Mouse (Mus musculus) hindbrain, embryonic 11.5 days (tissue): Measurements from ENCODE around the gene Plscr5. TPM values are rescaled to one million over a fixed set of nuclear protein-coding genes. Genes with fewer than 3 reads are reported as not detected.

Experiments used
- ATAC-seq: fragments of 200-750 bp; cut with Nextera tagmentation; 2 replicates; pipeline ENCODE4 v1.8.0; 2017; ENCODE audit warnings: mild to moderate bottlenecking, moderate TSS enrichment, moderate library complexity; ENCODE audit not compliant: low FRiP score
- DNase-seq: peaks from one replicate; pipeline ENCODE4 v3.0.0-alpha.2; 2015; ENCODE audit warnings: low spot score
- H3K27ac ChIP-seq: fragments of 300-500 bp; sonication (generic); 2 replicates; pipeline ENCODE4 v1.5.1; 2014; ENCODE audit warnings: mild to moderate bottlenecking, low read depth, low read length
- H3K27me3 ChIP-seq: fragments of 300-500 bp; sonication (generic); 2 replicates; pipeline ENCODE4 v1.6.1; 2014; ENCODE audit warnings: mild to moderate bottlenecking, low read length, moderate library complexity, mixed read lengths; ENCODE audit not compliant: control insufficient read depth, insufficient read depth
- H3K36me3 ChIP-seq: fragments of 300-500 bp; sonication (generic); 2 replicates; pipeline ENCODE4 v1.6.1; 2014; ENCODE audit warnings: mild to moderate bottlenecking, low read length, moderate library complexity, mixed read lengths; ENCODE audit not compliant: control insufficient read depth, insufficient read depth
- H3K4me1 ChIP-seq: fragments of 300-500 bp; sonication (generic); replicated peaks from 2 replicates; pipeline ENCODE4 v1.6.1; 2014; ENCODE audit warnings: low read length, mixed read lengths; ENCODE audit not compliant: control insufficient read depth, insufficient read depth
- H3K4me2 ChIP-seq: fragments of 300-500 bp; sonication (generic); replicated peaks from 2 replicates; pipeline ENCODE4 v1.6.1; 2014; ENCODE audit warnings: mild to moderate bottlenecking, low read depth, low read length
- H3K4me3 ChIP-seq: fragments of 300-500 bp; sonication (generic); 2 replicates; pipeline ENCODE4 v1.5.1; 2014; ENCODE audit warnings: low read depth, low read length
- H3K9ac ChIP-seq: fragments of 300-500 bp; sonication (generic); 2 replicates; pipeline ENCODE4 v1.6.1; 2014; ENCODE audit warnings: low read depth, low read length
- H3K9me3 ChIP-seq: fragments of 300-500 bp; sonication (generic); 2 replicates; pipeline ENCODE4 v1.6.1; 2016; ENCODE audit warnings: low read length; ENCODE audit not compliant: control insufficient read depth
- WGBS: fragments of 180-500 bp; shearing (Covaris S2); extraction: QIAGEN DNeasy Blood & Tissue Kit; methylation state at CpG from one replicate; pipeline ENCODE4 v1.1.7; 2014; 5-methylcytosine and 5-hydroxymethylcytosine counted together
- polyA plus RNA-seq: library from polyadenylated mRNA; unstranded; fragments of >200 nt; fragmentation: Nextera tagmentation; extraction: Ambion mirVana; gene quantifications from 2 replicates; pipeline ENCODE4 v1.2.1, GENCODE M21; 2014

The Plscr5 gene
- polyA plus RNA-seq, 1 experiment from 2014 or later = 0.19 TPM

DNA sequence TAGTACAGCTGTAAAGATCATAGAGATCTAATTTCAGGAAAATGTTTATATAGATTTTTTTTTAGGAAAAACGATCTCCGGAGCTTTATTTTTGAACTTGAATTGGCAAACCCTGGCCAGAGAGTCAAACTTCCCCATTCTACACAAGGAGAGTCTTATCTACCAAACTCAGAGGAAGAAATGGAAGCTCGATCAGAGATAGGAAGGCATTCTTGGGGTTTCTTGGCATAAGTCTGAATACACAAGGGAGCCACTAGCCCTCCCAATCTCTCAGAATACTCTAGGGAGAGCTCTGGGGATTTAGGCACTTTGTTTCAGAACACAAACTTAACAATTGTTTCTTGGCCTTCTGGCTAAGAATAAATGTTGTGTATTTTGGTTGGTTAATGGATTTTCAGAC is 27.4 kb downstream of the Plscr5 start:
- H3K4me1 ChIP-seq = no peaks in the 10 kb centered on the region
- H3K9ac ChIP-seq = no peak overlapping the region
- H3K4me3 ChIP-seq = no peak overlapping the region
- H3K9me3 ChIP-seq = no peaks in the 10 kb centered on the region
- H3K27me3 ChIP-seq = no peaks in the 10 kb centered on the region
- no peak overlapping the region for H3K4me2 ChIP-seq
- no peaks in the 10 kb centered on the region for H3K36me3 ChIP-seq
- ATAC-seq = no peak
- DNase-seq = no peak
- 86% methylated on average over 3 of the region's 3 CpGs for WGBS
- H3K27ac ChIP-seq = no peak overlapping the region

DNA sequence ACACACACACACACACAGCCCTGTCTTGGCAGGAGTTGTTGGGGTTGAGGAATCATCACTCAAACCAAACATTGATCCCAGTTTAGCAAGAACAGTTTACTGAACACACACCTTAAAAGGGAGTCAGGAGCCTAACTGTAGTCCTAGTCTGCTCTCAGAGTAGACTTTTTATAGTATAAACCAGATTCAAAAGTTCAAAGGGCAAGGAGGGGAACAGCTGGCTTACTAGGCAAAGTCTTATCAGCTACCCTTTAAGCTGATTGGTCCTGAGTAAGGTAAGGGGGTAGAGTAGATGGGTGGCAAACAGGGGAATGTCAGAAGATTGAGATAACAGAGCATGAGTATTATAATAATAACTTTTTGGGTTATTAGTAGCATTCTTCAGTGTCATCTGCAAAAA is 28.7 kb downstream of the Plscr5 start:
- Histone ChIP-seq H3K4me3 (no peak overlapping the region), H3K36me3 (no peaks in the 10 kb centered on the region), H3K27me3 (no peaks in the 10 kb centered on the region), H3K4me2 (no peak overlapping the region), H3K9ac (no peak overlapping the region), H3K9me3 (no peaks in the 10 kb centered on the region), H3K27ac (no peak overlapping the region), H3K4me1 (no peaks in the 10 kb centered on the region)
- ATAC-seq (no peak), DNase-seq (no peak)

DNA sequence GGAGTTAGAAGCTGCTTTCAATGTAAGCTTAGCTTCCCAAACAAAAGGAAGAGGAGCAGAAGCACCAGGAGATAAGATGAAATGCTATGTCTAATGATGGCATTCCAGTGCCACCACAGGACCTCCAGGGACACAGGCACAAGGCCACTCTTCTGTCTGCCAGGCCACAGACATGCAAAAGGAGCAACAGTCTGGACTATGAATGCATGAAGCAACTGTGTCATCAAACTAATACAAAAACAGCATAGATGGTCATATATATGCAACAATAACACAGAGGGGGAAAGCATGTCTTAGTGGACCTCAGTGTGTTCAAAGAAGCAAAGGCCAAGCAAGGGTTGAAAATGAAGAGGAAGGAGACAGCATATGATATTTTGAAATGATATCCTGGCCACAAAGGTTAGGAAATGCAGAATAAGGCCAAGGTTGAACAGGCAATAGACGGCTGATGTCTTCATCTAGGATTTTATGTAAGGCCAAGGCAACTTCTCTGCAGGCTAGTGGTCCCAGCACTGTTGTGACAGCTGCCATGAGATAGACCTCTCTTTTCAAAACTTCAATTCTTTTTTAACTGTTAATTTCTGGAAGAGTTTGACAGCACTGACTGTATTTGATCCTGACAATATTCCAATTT is 32.0 kb downstream of the Plscr5 start:
- Histone ChIP-seq H3K36me3 (no peaks in the 10 kb centered on the region), H3K27me3 (no peaks in the 10 kb centered on the region), H3K4me3 (no peak overlapping the region), H3K4me1 (no peaks in the 10 kb centered on the region), H3K27ac (no peak overlapping the region), H3K4me2 (no peak overlapping the region), H3K9ac (no peak overlapping the region), H3K9me3 (no peaks in the 10 kb centered on the region)
- DNase-seq (no peak), ATAC-seq (no peak)
- WGBS = 94% methylated on average over 1 of the region's 1 CpGs

DNA sequence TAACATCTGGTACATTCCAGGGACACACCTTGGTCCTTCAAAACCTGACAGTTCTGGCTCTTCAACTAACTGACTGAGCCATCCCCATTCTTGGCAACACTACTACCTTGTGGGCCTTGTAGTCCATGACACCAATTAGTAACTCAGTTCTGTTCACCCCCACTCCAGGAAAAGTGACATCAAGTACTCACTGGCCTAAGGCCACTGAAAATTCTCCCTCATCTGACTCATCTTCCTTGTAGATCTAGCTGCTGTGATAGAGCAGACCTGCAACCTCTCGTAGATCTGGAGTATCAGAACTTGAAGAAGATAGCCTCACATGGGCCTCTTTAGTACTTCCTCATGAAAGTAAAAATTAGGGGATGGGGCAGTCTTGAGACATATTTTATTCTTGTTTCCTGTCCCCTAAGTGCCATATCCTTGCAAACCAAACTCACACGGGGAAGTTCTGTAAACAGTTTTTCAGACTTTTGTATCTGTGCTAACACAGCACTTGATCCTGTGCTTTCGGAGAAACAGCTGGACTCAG is 33.5 kb downstream of the Plscr5 start:
- no peak for ATAC-seq
- no peaks in the 10 kb centered on the region for H3K36me3 ChIP-seq
- H3K4me1 ChIP-seq = no peaks in the 10 kb centered on the region
- 88% methylated on average over 3 of the region's 3 CpGs for WGBS
- H3K4me3 ChIP-seq = no peak overlapping the region
- H3K27me3 ChIP-seq = no peaks in the 10 kb centered on the region
- no peak overlapping the region for H3K9ac ChIP-seq
- no peak overlapping the region for H3K27ac ChIP-seq
- no peak for DNase-seq
- H3K9me3 ChIP-seq = no peaks in the 10 kb centered on the region
- H3K4me2 ChIP-seq = no peak overlapping the region

DNA sequence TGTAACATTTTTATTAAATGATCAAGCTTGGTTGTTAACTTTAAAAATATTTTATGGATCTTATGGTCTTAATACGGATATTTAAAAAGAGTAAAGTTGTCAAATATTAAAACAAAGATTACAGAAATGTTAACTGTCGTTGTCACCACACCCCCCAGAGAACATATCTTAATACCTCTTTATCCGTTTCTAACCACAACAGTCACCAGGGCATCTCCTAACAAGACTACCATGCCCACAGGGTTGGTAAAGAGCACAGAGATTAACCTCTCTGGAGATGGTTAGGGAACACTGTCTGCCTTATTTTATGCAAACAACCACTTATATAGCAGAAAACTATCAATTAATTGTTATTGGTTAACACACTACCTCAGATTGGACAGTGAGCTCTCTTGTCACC is 34.1 kb downstream of the Plscr5 start:
- no peaks in the 10 kb centered on the region for H3K36me3 ChIP-seq
- no peaks in the 10 kb centered on the region for H3K27me3 ChIP-seq
- no peak for ATAC-seq
- no peak overlapping the region for H3K9ac ChIP-seq
- no peaks in the 10 kb centered on the region for H3K4me1 ChIP-seq
- DNase-seq = no peak
- H3K4me2 ChIP-seq = no peak overlapping the region
- no peak overlapping the region for H3K4me3 ChIP-seq
- no peak overlapping the region for H3K27ac ChIP-seq
- WGBS = 91% methylated on average over 3 of the region's 3 CpGs
- no peaks in the 10 kb centered on the region for H3K9me3 ChIP-seq

DNA sequence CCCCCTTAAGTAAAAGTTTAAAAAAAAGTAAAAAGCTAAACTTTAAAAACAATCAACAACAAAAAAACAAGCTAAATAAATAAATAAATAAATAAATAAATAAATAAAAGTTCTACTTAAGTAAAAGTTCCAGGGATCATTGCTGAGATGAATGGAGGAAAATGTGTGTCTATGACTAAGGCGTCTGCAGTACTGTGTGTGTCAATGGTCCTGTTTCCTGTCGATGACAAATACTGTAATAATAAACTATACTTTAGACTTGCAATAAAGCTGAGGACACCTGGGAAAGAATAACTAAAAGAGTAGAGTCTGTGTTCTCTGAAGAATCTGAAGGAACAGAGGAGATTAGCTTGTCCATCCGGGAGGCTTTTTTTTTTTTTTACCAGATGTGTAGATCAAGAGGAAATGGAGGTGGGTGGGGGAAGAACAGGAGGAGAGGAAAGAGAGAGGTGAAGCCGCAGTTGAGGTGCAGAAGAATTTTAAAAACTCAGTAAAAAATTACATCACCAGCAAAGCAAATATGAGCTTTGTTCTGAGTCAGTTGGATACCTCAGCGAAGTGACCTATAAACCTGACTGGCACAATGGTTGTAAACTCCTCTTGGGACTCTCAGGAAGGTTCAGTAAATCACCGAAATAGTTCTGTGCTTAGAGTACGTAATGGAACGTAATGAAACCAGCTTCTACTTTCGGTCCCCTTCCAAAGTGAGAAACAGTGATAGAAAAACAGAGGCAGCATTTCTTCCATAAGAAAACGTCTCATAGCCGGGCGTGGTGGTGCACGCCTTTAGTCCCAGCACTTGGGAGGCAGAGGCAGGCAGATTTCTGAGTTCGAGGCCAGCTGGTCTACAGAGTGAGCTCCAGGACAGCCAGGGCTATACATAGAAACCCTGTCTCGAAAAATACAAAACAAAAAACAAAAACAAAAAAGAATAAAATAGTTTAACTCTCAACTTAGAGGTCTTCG is 36.4 kb downstream of the Plscr5 start:
- WGBS = 91% methylated on average over 16 of the region's 16 CpGs
- H3K36me3 ChIP-seq = no peaks in the 10 kb centered on the region

DNA sequence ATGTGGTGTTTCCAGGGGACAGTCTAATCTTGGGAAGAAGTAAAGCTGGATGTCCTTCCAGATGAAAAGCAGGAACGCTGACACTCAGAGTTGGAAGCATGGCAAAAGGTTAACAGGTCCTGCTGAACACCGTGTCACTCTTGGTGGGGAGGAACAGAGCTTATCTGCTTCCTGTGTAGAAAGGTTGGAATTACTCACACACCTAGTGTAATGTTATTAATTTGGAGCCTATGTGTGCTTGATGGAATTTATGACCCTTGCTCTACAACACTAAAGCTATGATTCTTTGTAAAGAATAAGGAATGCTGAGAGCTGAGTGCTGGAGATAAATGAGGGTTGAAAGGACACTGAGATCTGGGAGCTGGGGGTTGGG is 37.1 kb downstream of the Plscr5 start:
- Histone ChIP-seq H3K4me3 (no peak overlapping the region), H3K4me1 (no peaks in the 10 kb centered on the region), H3K36me3 (no peaks in the 10 kb centered on the region), H3K27me3 (no peaks in the 10 kb centered on the region), H3K4me2 (no peak overlapping the region), H3K27ac (no peak overlapping the region), H3K9me3 (no peaks in the 10 kb centered on the region), H3K9ac (no peak overlapping the region)
- ATAC-seq = no peak
- DNase-seq = no peak
- 75% methylated on average over 2 of the region's 2 CpGs for WGBS

More for the DNA sequence above, 36.4 kb downstream of the Plscr5 start:
- H3K4me3 ChIP-seq = no peak overlapping the region
- ATAC-seq (no peak), DNase-seq (no peak)
- H3K4me2 ChIP-seq = no peak overlapping the region
- H3K9ac ChIP-seq = no peak overlapping the region
- no peak overlapping the region for H3K27ac ChIP-seq
- no peaks in the 10 kb centered on the region for H3K27me3 ChIP-seq
- H3K4me1 ChIP-seq = no peaks in the 10 kb centered on the region
- H3K9me3 ChIP-seq = no peaks in the 10 kb centered on the region

DNA sequence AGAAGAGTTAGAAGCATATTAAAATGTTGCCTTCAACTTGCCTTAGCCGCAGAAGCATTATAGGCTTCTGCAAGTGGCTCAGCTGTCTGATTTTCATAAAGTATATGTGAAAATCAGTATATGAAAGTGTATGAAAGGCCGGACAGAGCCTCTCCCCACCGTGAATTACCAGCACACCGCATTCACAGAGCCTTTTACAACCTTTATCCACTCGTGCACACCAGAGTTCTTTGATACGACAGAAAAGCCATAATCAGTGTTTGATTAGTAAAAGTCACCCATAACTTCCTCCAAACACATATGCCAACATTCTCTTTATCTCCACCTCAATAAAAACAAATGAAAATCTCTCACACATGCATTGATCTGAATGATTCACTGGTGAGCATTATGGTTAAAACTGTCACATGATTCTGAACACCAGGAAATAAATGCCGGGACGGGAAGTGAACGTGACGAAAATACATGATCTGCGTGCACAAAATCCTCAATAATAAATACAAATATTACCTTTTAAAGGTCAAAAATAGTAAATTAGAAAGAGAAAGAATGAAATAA is 42.2 kb downstream of the Plscr5 start:
- Histone ChIP-seq H3K4me3 (no peak overlapping the region), H3K27me3 (no peaks in the 10 kb centered on the region), H3K36me3 (no peaks in the 10 kb centered on the region), H3K4me2 (no peak overlapping the region), H3K27ac (no peak overlapping the region), H3K9me3 (no peaks in the 10 kb centered on the region), H3K9ac (no peak overlapping the region), H3K4me1 (no peaks in the 10 kb centered on the region)
- 88% methylated on average over 11 of the region's 11 CpGs for WGBS
- DNase-seq (no peak), ATAC-seq (no peak)
